14 mouse cellular contexts compared by ENCODE assay signal in the genomic region with DNA sequence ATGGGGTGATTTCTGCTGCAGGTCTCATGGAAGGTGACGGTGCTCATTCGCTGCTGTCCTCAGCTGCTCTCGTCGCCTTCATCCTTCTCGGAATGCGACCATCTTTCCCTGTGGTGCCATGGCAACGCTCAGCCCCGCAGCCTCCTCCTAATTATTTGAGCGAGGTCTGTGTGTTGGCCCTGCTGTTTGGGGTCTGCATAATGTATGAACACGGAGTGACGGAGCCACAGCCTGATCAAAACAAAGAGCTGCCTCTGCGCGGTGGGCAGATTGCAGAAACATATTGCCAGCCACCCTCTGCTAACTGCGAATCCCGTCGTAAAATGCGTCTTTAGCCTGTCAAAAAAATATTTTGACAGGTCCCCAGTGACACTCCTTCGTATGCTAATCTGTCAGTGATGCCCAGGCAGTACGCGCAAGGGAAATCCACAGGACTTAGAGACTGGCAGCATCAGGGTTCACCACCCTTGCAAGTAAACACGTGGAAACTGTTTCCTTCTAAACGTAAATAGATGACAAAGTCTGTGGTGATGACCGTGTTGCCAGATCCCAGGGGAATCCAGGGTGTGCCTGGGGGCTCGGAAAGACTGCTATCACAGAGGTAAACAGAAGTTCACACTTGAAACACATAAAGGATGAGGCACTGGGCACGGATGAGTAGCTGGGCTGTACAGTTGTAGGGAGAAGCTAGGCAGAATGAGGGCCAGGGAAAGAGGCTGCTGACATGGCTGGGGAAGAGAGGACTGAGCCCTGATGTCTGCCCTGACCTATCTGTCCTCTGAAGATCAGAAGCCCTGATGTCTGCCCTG.
DNase-seq lines count a peak whose midpoint lies in the region; ATAC-seq lines count a peak whose summit lies in the region.
"Had no signal": no experiment of that assay in that cellular context is flagged by ENCODE, and none has a peak within 500 bp of the region (broad histone marks: within the 10 kb centered on the region; RNA-seq: fewer than 3 reads in every experiment).

No protein-coding gene starts in this region.

- H3K4me2 ChIP-seq in embryonic facial prominence, embryonic 12.5 days (replicated peaks): no peak overlapping the region; the same call in 1 of the 2 replicates
- peak overlapping the region; percentile 45 for H3K4me2 ChIP-seq in hindbrain, embryonic 14.5 days (replicated peaks)
- peak overlapping the region; percentile 44 for H3K4me2 ChIP-seq in midbrain, embryonic 13.5 days (replicated peaks)
- H3K4me2 ChIP-seq: heart, embryonic 13.5 days; kidney, embryonic 15.5 days; limb, embryonic 15.5 days had no signal

- H3K4me1 ChIP-seq in embryonic facial prominence, embryonic 12.5 days: peaks cover 45% of the 10 kb centered on the region
- peaks cover 44% of the 10 kb centered on the region for H3K4me1 ChIP-seq in hindbrain, embryonic 14.5 days (replicated peaks; ENCODE audit: control insufficient read depth, insufficient read depth, low read length)
- peaks cover 56% of the 10 kb centered on the region for H3K4me1 ChIP-seq in midbrain, embryonic 13.5 days (replicated peaks)

- H3K4me3 ChIP-seq in embryonic facial prominence, embryonic 12.5 days: no peak overlapping the region
- 0 out of 2 replicates have a peak overlapping the region, but pooled peaks have one; percentile 1 for H3K4me3 ChIP-seq in hindbrain, embryonic 14.5 days (replicated peaks; ENCODE audit: low read length)
- H3K4me3 ChIP-seq in midbrain, embryonic 13.5 days (replicated peaks): peak overlapping the region; percentile 20
- H3K4me3 ChIP-seq: heart, embryonic 13.5 days; kidney, embryonic 15.5 days; limb, embryonic 15.5 days had no signal

- peak overlapping the region; percentile 16; the same call in 1 of the 2 replicates for H3K9ac ChIP-seq in embryonic facial prominence, embryonic 12.5 days
- peak overlapping the region; percentile 40 for H3K9ac ChIP-seq in hindbrain, embryonic 14.5 days
- peak overlapping the region; percentile 52 for H3K9ac ChIP-seq in midbrain, embryonic 13.5 days (replicated peaks)
- H3K9ac ChIP-seq: heart, embryonic 13.5 days; kidney, embryonic 15.5 days; limb, embryonic 15.5 days had no signal

- H3K36me3 ChIP-seq in embryonic facial prominence, embryonic 12.5 days: no peaks in the 10 kb centered on the region
- H3K36me3 ChIP-seq in hindbrain, embryonic 14.5 days (replicated peaks; ENCODE audit: control insufficient read depth, insufficient read depth): no peaks in the 10 kb centered on the region
- no peaks in the 10 kb centered on the region for H3K36me3 ChIP-seq in midbrain, embryonic 13.5 days
- H3K36me3 ChIP-seq: heart, embryonic 13.5 days; kidney, embryonic 15.5 days; limb, embryonic 15.5 days had no signal

- WGBS in embryonic facial prominence, embryonic 12.5 days: 44% methylated on average over 25 of the region's 25 CpGs
- WGBS in hindbrain, embryonic 14.5 days: 8% methylated on average over 25 of the region's 25 CpGs
- WGBS in midbrain, embryonic 13.5 days: 8% methylated on average over 25 of the region's 25 CpGs

- no peak; the same call in 1 of the 2 replicates for ATAC-seq in embryonic facial prominence, embryonic 12.5 days (ENCODE audit: insufficient number of reproducible peaks, insufficient read depth, low FRiP score, low TSS enrichment)
- peak; percentile 89 for ATAC-seq in hindbrain, embryonic 14.5 days (ENCODE audit: low FRiP score)
- ATAC-seq in midbrain, embryonic 13.5 days: peak; percentile 95

- H3K9me3 ChIP-seq in embryonic facial prominence, embryonic 12.5 days: no peaks in the 10 kb centered on the region
- H3K9me3 ChIP-seq in hindbrain, embryonic 14.5 days (ENCODE audit: control insufficient read depth, low read length): no peaks in the 10 kb centered on the region
- H3K9me3 ChIP-seq in midbrain, embryonic 13.5 days: no peaks in the 10 kb centered on the region
- H3K9me3 ChIP-seq: heart, embryonic 13.5 days; kidney, embryonic 15.5 days; limb, embryonic 15.5 days had no signal

- H3K27me3 ChIP-seq in embryonic facial prominence, embryonic 12.5 days: no peaks in the 10 kb centered on the region
- H3K27me3 ChIP-seq in hindbrain, embryonic 14.5 days (ENCODE audit: control insufficient read depth, insufficient read depth, low read length): no peaks in the 10 kb centered on the region
- no peaks in the 10 kb centered on the region for H3K27me3 ChIP-seq in midbrain, embryonic 13.5 days
- H3K27me3 ChIP-seq: heart, embryonic 13.5 days; kidney, embryonic 15.5 days; limb, embryonic 15.5 days had no signal

- no peak overlapping the region; the same call in 1 of the 2 replicates for H3K27ac ChIP-seq in embryonic facial prominence, embryonic 12.5 days
- peak overlapping the region; percentile 85 for H3K27ac ChIP-seq in hindbrain, embryonic 14.5 days
- peak overlapping the region; percentile 95 for H3K27ac ChIP-seq in midbrain, embryonic 13.5 days
- H3K27ac ChIP-seq: heart, embryonic 13.5 days; kidney, embryonic 15.5 days; limb, embryonic 15.5 days; macrophage had no signal

- DNase-seq in brain, embryonic 18.5 days (ENCODE audit: low read depth, low spot score): peak; percentile 69
- DNase-seq in hindbrain, embryonic 14.5 days (ENCODE audit: low spot score): peak; percentile 69
- DNase-seq in testis, postnatal 10 days (ENCODE audit: low spot score): no peak
- no peak for DNase-seq in heart, postnatal 4 days
- no peak for DNase-seq in spleen, adult 18-20 months
- DNase-seq in heart, adult 18-20 months: no peak
- DNase-seq: cerebellum, adult 18-20 months; thymus, postnatal 14 days had no signal

Comparison
In these comparisons a context has a peak if more than half of its experiments do, and no peak if none do; other contexts are left out.
1. DNase-seq: peak in brain, embryonic 18.5 days (single experiment) and hindbrain, embryonic 14.5 days (single experiment); none in testis, postnatal 10 days (single experiment), heart, postnatal 4 days (single experiment), spleen, adult 18-20 months (0 of 2) and heart, adult 18-20 months (0 of 2).
2. Peak in every context shown above with its lines, with median percentiles within 50 percentile points of each other: H3K9ac ChIP-seq.